Comparison of ENCODE assay signal across 17 mouse cellular contexts in the genomic region with DNA sequence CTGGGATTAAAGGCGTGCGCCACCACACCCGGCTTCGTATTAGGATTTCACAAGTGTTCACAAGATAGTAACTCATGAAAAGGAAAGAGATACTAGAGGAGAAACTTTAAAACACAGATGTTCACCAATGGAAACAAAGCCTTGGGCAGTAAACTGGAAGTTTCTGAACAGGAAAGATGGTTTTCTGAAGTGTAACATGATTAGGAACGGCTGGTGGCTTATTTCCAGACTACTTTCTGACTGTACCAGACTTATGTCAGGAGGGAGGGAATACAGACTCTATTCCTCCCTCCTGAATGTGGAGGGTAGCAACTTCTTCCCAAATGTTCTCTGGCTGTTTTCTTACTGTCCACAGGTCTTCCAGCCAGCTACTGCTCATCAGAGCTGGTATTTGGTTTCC.
"Had no signal": no experiment of that assay in that cellular context is flagged by ENCODE, and none has a peak within 500 bp of the region (broad histone marks: within the 10 kb centered on the region; RNA-seq: fewer than 3 reads in every experiment).

No protein-coding gene starts in this region.

- H3K27ac ChIP-seq: liver, embryonic 13.5 days; liver, embryonic 15.5 days; macrophage; midbrain, embryonic 13.5 days; midbrain, embryonic 15.5 days; neural tube, embryonic 12.5 days; stomach, embryonic 15.5 days; stomach, postnatal 0 days had no signal

- H3K36me3 ChIP-seq: liver, embryonic 13.5 days; liver, embryonic 15.5 days; midbrain, embryonic 13.5 days; midbrain, embryonic 15.5 days; neural tube, embryonic 12.5 days; stomach, embryonic 15.5 days had no signal

- DNase-seq: liver; liver, embryonic 13.5 days; liver, postnatal 0 days; right cerebral cortex, postnatal 14 days; thymus, adult 2 months; thymus, postnatal 25 days; thymus, postnatal 4 days had no signal

- ATAC-seq: liver, postnatal 0 days; midbrain, embryonic 13.5 days; midbrain, embryonic 15.5 days had no signal

- H3K27me3 ChIP-seq: liver, embryonic 13.5 days; liver, embryonic 15.5 days; megakaryocyte, embryonic 14.5 days; midbrain, embryonic 13.5 days; midbrain, embryonic 15.5 days; neural tube, embryonic 12.5 days; stomach, embryonic 15.5 days had no signal

- H3K4me2 ChIP-seq: liver, embryonic 11.5 days; liver, embryonic 13.5 days; liver, embryonic 15.5 days; midbrain, embryonic 11.5 days; midbrain, embryonic 13.5 days; midbrain, embryonic 15.5 days; neural tube, embryonic 12.5 days; stomach, embryonic 15.5 days had no signal

- H3K9me3 ChIP-seq: liver, embryonic 13.5 days; liver, embryonic 15.5 days; megakaryocyte, embryonic 14.5 days; midbrain, embryonic 13.5 days; midbrain, embryonic 15.5 days; neural tube, embryonic 12.5 days; stomach, embryonic 15.5 days had no signal

- H3K4me1 ChIP-seq: liver, embryonic 13.5 days; liver, embryonic 15.5 days; midbrain, embryonic 15.5 days; neural tube, embryonic 12.5 days; stomach, embryonic 15.5 days had no signal

- H3K9ac ChIP-seq: liver, embryonic 13.5 days; liver, embryonic 15.5 days; liver, postnatal 0 days; midbrain, embryonic 13.5 days; midbrain, embryonic 15.5 days; neural tube, embryonic 12.5 days; stomach, embryonic 15.5 days had no signal

- H3K4me3 ChIP-seq: liver, embryonic 13.5 days; liver, embryonic 15.5 days; megakaryocyte, embryonic 14.5 days; midbrain, embryonic 13.5 days; midbrain, embryonic 15.5 days; neural tube, embryonic 12.5 days; stomach, embryonic 15.5 days had no signal
